In the genomic region with DNA sequence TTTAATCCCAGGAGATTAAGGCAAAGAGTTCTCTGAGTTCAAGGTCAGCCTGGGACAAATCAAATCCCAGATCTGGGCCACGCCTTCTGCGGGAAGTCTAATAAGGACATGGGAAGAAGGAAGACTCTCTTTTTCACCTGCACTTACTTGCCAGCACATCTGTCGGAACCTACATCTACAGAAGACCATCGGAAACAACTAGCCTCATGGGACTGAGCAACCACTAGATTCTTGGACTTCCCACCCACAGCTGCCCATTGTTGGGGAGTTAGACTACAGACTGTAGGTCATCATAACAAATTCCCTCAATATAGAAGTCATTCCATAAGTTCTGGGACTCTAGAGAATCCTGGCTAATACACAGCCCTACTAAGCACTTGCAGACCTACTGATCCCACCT, we compare ENCODE assay signal across 1 mouse cellular context.
TF ChIP-seq lines count a peak whose summit lies in the region.

No protein-coding gene starts in this region.

TF ChIP-seq in CH12.LX, 34 proteins besides CTCF, POLR2A, EP300 and RAD21:
- TF ChIP-seq POLR2AphosphoS2 (IDR thresholded peaks at IDR 0.05; ENCODE audit: low read depth, low read length), result no peak
- TF ChIP-seq MEF2A (IDR thresholded peaks at IDR 0.05; ENCODE audit: borderline replicate concordance, low read depth, low read length), result no peak
- TF ChIP-seq IRF4 (IDR thresholded peaks at IDR 0.05; ENCODE audit: low read depth, low read length), result peak; percentile 61
- TF ChIP-seq USF1 (IDR thresholded peaks at IDR 0.05; ENCODE audit: low read depth, low read length), result no peak
- TF ChIP-seq JUN (IDR thresholded peaks at IDR 0.05; ENCODE audit: insufficient read depth, low read depth, low read length), result no peak
- no peak for TF ChIP-seq UBTF (IDR thresholded peaks at IDR 0.05; ENCODE audit: low read depth, low read length)
- TF ChIP-seq USF2 (conservative IDR thresholded peaks at IDR 0.05; ENCODE audit: low read depth, low read length), result no peak
- peak; percentile 65 for TF ChIP-seq MYC (IDR thresholded peaks at IDR 0.05; ENCODE audit: low read depth, low read length)
- TF ChIP-seq RCOR1 (conservative IDR thresholded peaks at IDR 0.05; ENCODE audit: low read depth, low read length), result no peak; the same call in 1 of the 2 replicates
- TF ChIP-seq SIN3A (IDR thresholded peaks at IDR 0.05; ENCODE audit: low read length), result 0 out of 2 replicates have a peak, but pooled peaks have one; percentile 53
- TF ChIP-seq PAX5 (IDR thresholded peaks at IDR 0.05; ENCODE audit: low read length), result no peak
- no peak for TF ChIP-seq JUND (conservative IDR thresholded peaks at IDR 0.05; ENCODE audit: low read depth, low read length)
- no peak for TF ChIP-seq CHD2 (IDR thresholded peaks at IDR 0.05; ENCODE audit: low read length)
- TF ChIP-seq TCF12 (IDR thresholded peaks at IDR 0.05; ENCODE audit: low read depth, low read length), result 0 out of 2 replicates have a peak, but pooled peaks have one; percentile 38
- TF ChIP-seq CHD1 (IDR thresholded peaks at IDR 0.05; ENCODE audit: low read depth, low read length), result no peak
- no peak for TF ChIP-seq HCFC1 (IDR thresholded peaks at IDR 0.05; ENCODE audit: low read depth, low read length)
- peak; percentile 69; the same call in 1 of the 2 replicates for TF ChIP-seq ZKSCAN1 (IDR thresholded peaks at IDR 0.05; ENCODE audit: borderline replicate concordance, low read depth, low read length)
- TF ChIP-seq MXI1 (IDR thresholded peaks at IDR 0.05; ENCODE audit: low read depth, low read length), result 0 out of 2 replicates have a peak, but pooled peaks have one; percentile 55
- TF ChIP-seq NELFE (IDR thresholded peaks at IDR 0.05; ENCODE audit: low read depth, low read length), result 0 out of 2 replicates have a peak, but pooled peaks have one; percentile 24
- TF ChIP-seq BHLHE40 (IDR thresholded peaks at IDR 0.05; ENCODE audit: low read depth, low read length), result 0 out of 2 replicates have a peak, but pooled peaks have one; percentile 15
- TF ChIP-seq MAZ (IDR thresholded peaks at IDR 0.05; ENCODE audit: low read depth, low read length), result 0 out of 2 replicates have a peak, but pooled peaks have one; percentile 42
- no peak for TF ChIP-seq ZC3H11A (IDR thresholded peaks at IDR 0.05; ENCODE audit: low read depth, low read length)
- peak; percentile 31 for TF ChIP-seq ETS1 (conservative IDR thresholded peaks at IDR 0.05; ENCODE audit: low read depth, low read length)
- TF ChIP-seq SMC3 (IDR thresholded peaks at IDR 0.05; ENCODE audit: low read depth, low read length), result no peak
- TF ChIP-seq GABPA (IDR thresholded peaks at IDR 0.05; ENCODE audit: insufficient replicate concordance, low read depth, low read length), result no peak
- TF ChIP-seq ELF1 (IDR thresholded peaks at IDR 0.05; ENCODE audit: low read depth, low read length), result no peak
- TF ChIP-seq E2F4 (IDR thresholded peaks at IDR 0.05; ENCODE audit: insufficient replicate concordance, low read depth, low read length), result no peak
- TF ChIP-seq NRF1 (IDR thresholded peaks at IDR 0.05; ENCODE audit: low read depth, low read length), result no peak
- TF ChIP-seq ZNF384 (IDR thresholded peaks at IDR 0.05; ENCODE audit: low read depth, low read length), result no peak
- TF ChIP-seq MAX (IDR thresholded peaks at IDR 0.05; ENCODE audit: low read length), result peak; percentile 50; the same call in 1 of the 2 replicates
- no peak for TF ChIP-seq TBP (conservative IDR thresholded peaks at IDR 0.05; ENCODE audit: low read depth, low read length)
- no peak for TF ChIP-seq KAT2A (IDR thresholded peaks at IDR 0.05; ENCODE audit: insufficient replicate concordance, low read length)
- no peak for TF ChIP-seq ZMIZ1 (IDR thresholded peaks at IDR 0.05; ENCODE audit: low read depth, low read length)
- no peak for TF ChIP-seq MAFK (IDR thresholded peaks at IDR 0.05; ENCODE audit: insufficient replicate concordance, low read length)
